Mouse (Mus musculus) stomach, embryonic 15.5 days (tissue): ENCODE measurements around the gene Paxx. TPM values are rescaled to one million over a fixed set of nuclear protein-coding genes. Genes with fewer than 3 reads are reported as not detected.
A peak's percentile ranks its signal among the peaks of the same experiment; 100 is the strongest.

Source experiments
- ATAC-seq: fragments of 200-750 bp; cut with Nextera tagmentation; 2 replicates; pipeline ENCODE4 v1.8.0; 2017; ENCODE audit warnings: low read depth, moderate number of reproducible peaks, moderate TSS enrichment; ENCODE audit not compliant: insufficient read depth, low FRiP score
- H3K27ac ChIP-seq: fragments of 300-500 bp; sonication (generic); 2 replicates; pipeline ENCODE4 v1.5.1; 2015; ENCODE audit warnings: mild to moderate bottlenecking, inconsistent platforms
- H3K27me3 ChIP-seq: fragments of 300-500 bp; sonication (generic); replicated peaks from 2 replicates; pipeline ENCODE4 v1.6.1; 2015; ENCODE audit warnings: inconsistent platforms
- H3K36me3 ChIP-seq: fragments of 300-500 bp; sonication (generic); 2 replicates; pipeline ENCODE4 v1.6.1; 2015; ENCODE audit warnings: inconsistent platforms
- H3K4me1 ChIP-seq: fragments of 300-500 bp; sonication (generic); 2 replicates; pipeline ENCODE4 v1.6.1; 2015; ENCODE audit warnings: inconsistent platforms
- H3K4me2 ChIP-seq: fragments of 300-500 bp; sonication (generic); 2 replicates; pipeline ENCODE4 v1.6.1; 2015; ENCODE audit warnings: mild to moderate bottlenecking, inconsistent platforms
- H3K4me3 ChIP-seq: fragments of 300-500 bp; sonication (generic); replicated peaks from 2 replicates; pipeline ENCODE4 v1.5.1; 2015; ENCODE audit warnings: inconsistent platforms
- H3K9ac ChIP-seq: fragments of 300-500 bp; sonication (generic); 2 replicates; pipeline ENCODE4 v1.6.1; 2015; ENCODE audit warnings: inconsistent platforms
- H3K9me3 ChIP-seq: fragments of 300-500 bp; sonication (generic); 2 replicates; pipeline ENCODE4 v1.6.1; 2016; ENCODE audit warnings: inconsistent platforms
- WGBS: fragments of 180-500 bp; shearing (Covaris S2); methylation state at CpG from one replicate; pipeline ENCODE4 v1.1.7; 2015; 5-methylcytosine and 5-hydroxymethylcytosine counted together
- polyA plus RNA-seq: library from polyadenylated mRNA; unstranded; fragments of >200 nt; fragmentation: Nextera tagmentation; extraction: Ambion mirVana; gene quantifications from 2 replicates; pipeline ENCODE4 v1.2.1, GENCODE M21; 2015

Gene Paxx
- polyA plus RNA-seq, 1 experiment from 2014 or later, result 37.4 TPM

- H3K9ac ChIP-seq, result no peak overlapping the region
- peak overlapping the region; percentile 76 for H3K4me3 ChIP-seq
- H3K27me3 ChIP-seq, result no peaks in the 10 kb centered on the region
- H3K27ac ChIP-seq, result peak overlapping the region; percentile 67
- H3K9me3 ChIP-seq, result no peaks in the 10 kb centered on the region
- ATAC-seq, result no peak
- H3K36me3 ChIP-seq, result no peaks in the 10 kb centered on the region
- H3K4me2 ChIP-seq, result peak overlapping the region; percentile 91
- peaks cover 27% of the 10 kb centered on the region for H3K4me1 ChIP-seq
- WGBS, result 22% methylated on average over 3 of the region's 3 CpGs
Measured at GRCm38 (mm10) chr2:25461407-25461806, 513 bp upstream of the Paxx start.

- Histone ChIP-seq H3K9me3 (no peaks in the 10 kb centered on the region), H3K27me3 (no peaks in the 10 kb centered on the region), H3K36me3 (no peaks in the 10 kb centered on the region), H3K27ac (peak overlapping the region; percentile 94), H3K4me2 (peak overlapping the region; percentile 91), H3K4me3 (peak overlapping the region; percentile 76), H3K9ac (peak overlapping the region; percentile 73), H3K4me1 (peaks cover 27% of the 10 kb centered on the region)
- no peak for ATAC-seq
- 30% methylated on average over 5 of the region's 5 CpGs for WGBS
Measured at GRCm38 (mm10) chr2:25460135-25460534, 759 bp downstream of the Paxx start.

- peak; percentile 37 for ATAC-seq
- H3K36me3 ChIP-seq, result no peaks in the 10 kb centered on the region
- H3K27ac ChIP-seq, result peak overlapping the region; percentile 53
- H3K4me3 ChIP-seq, result no peak overlapping the region
- WGBS, result 56% methylated on average over 5 of the region's 5 CpGs
- peak overlapping the region; percentile 91; the same call in 1 of the 2 replicates for H3K4me2 ChIP-seq
- H3K9me3 ChIP-seq, result no peaks in the 10 kb centered on the region
- peaks cover 27% of the 10 kb centered on the region for H3K4me1 ChIP-seq
- no peaks in the 10 kb centered on the region for H3K27me3 ChIP-seq
- H3K9ac ChIP-seq, result no peak overlapping the region
Measured at GRCm38 (mm10) chr2:25458911-25459310, 2.0 kb downstream of the Paxx start.

- Histone ChIP-seq H3K9ac (no peak overlapping the region), H3K27me3 (no peaks in the 10 kb centered on the region), H3K27ac (peak overlapping the region; percentile 35; the same call in 1 of the 2 replicates), H3K4me2 (peak overlapping the region; percentile 16; the same call in 1 of the 2 replicates), H3K4me3 (0 out of 2 replicates have a peak overlapping the region, but pooled peaks have one; percentile 9), H3K9me3 (no peaks in the 10 kb centered on the region), H3K4me1 (peaks cover 27% of the 10 kb centered on the region), H3K36me3 (no peaks in the 10 kb centered on the region)
- no peak for ATAC-seq
- whole genome bisulfite sequencing, result 87% methylated on average over 9 of the region's 9 CpGs
Measured at GRCm38 (mm10) chr2:25457022-25457896, 3.6 kb downstream of the Paxx start.

GRCm38 (mm10) chr2:25456205-25456953 lies 4.5 kb downstream of the Paxx start, which contains the start of gene Clic3:
Clic3 (plus strand) TSS chr2:25456838.
- no peaks in the 10 kb centered on the region for H3K9me3 ChIP-seq
- H3K27me3 ChIP-seq, result no peaks in the 10 kb centered on the region
- no peak within 1 kb of the TSS for H3K9ac ChIP-seq
- H3K4me2 ChIP-seq, result peak within 1 kb of the TSS; percentile 19; the same call in 1 of the 2 replicates
- 0 out of 2 replicates have a peak within 1 kb of the TSS, but pooled peaks have one; percentile 9 for H3K4me3 ChIP-seq
- peak within 1 kb of the TSS; percentile 35; the same call in 1 of the 2 replicates for H3K27ac ChIP-seq
- 51% methylated on average over 14 of the region's 14 CpGs for WGBS
- no peaks in the 10 kb centered on the region for H3K36me3 ChIP-seq
- peaks cover 25% of the 10 kb centered on the region for H3K4me1 ChIP-seq
- ATAC-seq, result 0 out of 2 replicates have a peak, but pooled peaks have one; percentile 29

- no peak overlapping the region for H3K4me2 ChIP-seq
- H3K27ac ChIP-seq, result no peak overlapping the region
- ATAC-seq, result no peak
- WGBS, result 52% methylated on average over 1 of the region's 1 CpGs
- H3K9me3 ChIP-seq, result no peaks in the 10 kb centered on the region
- H3K36me3 ChIP-seq, result no peaks in the 10 kb centered on the region
- H3K4me3 ChIP-seq, result no peak overlapping the region
- H3K27me3 ChIP-seq, result no peaks in the 10 kb centered on the region
- no peak overlapping the region for H3K9ac ChIP-seq
- H3K4me1 ChIP-seq, result no peaks in the 10 kb centered on the region
Measured at GRCm38 (mm10) chr2:25452951-25453350, 7.9 kb downstream of the Paxx start.

- H3K9ac ChIP-seq, result no peak overlapping the region
- H3K9me3 ChIP-seq, result no peaks in the 10 kb centered on the region
- H3K4me3 ChIP-seq, result no peak overlapping the region
- no peaks in the 10 kb centered on the region for H3K36me3 ChIP-seq
- 81% methylated on average over 8 of the region's 8 CpGs for WGBS
- no peaks in the 10 kb centered on the region for H3K4me1 ChIP-seq
- no peaks in the 10 kb centered on the region for H3K27me3 ChIP-seq
- H3K4me2 ChIP-seq, result no peak overlapping the region
- H3K27ac ChIP-seq, result no peak overlapping the region
- no peak for ATAC-seq
Measured at GRCm38 (mm10) chr2:25450853-25451647, 9.8 kb downstream of the Paxx start.

- Histone ChIP-seq H3K9me3 (no peaks in the 10 kb centered on the region), H3K36me3 (0 out of 2 replicates have a peak, but pooled peaks cover 5% of the 10 kb centered on the region)
- 92% methylated on average over 14 of the region's 14 CpGs for WGBS
Measured at GRCm38 (mm10) chr2:25442682-25443081, 18.2 kb downstream of the Paxx start.

GRCm38 (mm10) chr2:25441067-25441466 lies 19.8 kb downstream of the Paxx start:
- Histone ChIP-seq H3K27ac (no peak overlapping the region), H3K36me3 (0 out of 2 replicates have a peak, but pooled peaks cover 5% of the 10 kb centered on the region), H3K4me1 (no peaks in the 10 kb centered on the region), H3K4me2 (no peak overlapping the region), H3K9ac (no peak overlapping the region), H3K4me3 (no peak overlapping the region), H3K27me3 (no peaks in the 10 kb centered on the region), H3K9me3 (no peaks in the 10 kb centered on the region)
- ATAC-seq, result no peak
- WGBS, result 84% methylated on average over 20 of the region's 20 CpGs

More at GRCm38 (mm10) chr2:25442682-25443081, 18.2 kb downstream of the Paxx start:
- no peak for ATAC-seq
- Histone ChIP-seq H3K27ac (no peak overlapping the region), H3K4me1 (no peaks in the 10 kb centered on the region), H3K4me2 (no peak overlapping the region), H3K27me3 (no peaks in the 10 kb centered on the region), H3K9ac (no peak overlapping the region), H3K4me3 (no peak overlapping the region)

GRCm38 (mm10) chr2:25436286-25436820 lies 24.5 kb downstream of the Paxx start:
- Histone ChIP-seq H3K36me3 (0 out of 2 replicates have a peak, but pooled peaks cover 5% of the 10 kb centered on the region), H3K9ac (no peak overlapping the region), H3K4me3 (no peak overlapping the region), H3K9me3 (no peaks in the 10 kb centered on the region), H3K4me1 (no peaks in the 10 kb centered on the region), H3K27ac (no peak overlapping the region), H3K4me2 (no peak overlapping the region), H3K27me3 (no peaks in the 10 kb centered on the region)
- ATAC-seq, result no peak
- WGBS, result 89% methylated on average over 10 of the region's 10 CpGs

- H3K4me3 ChIP-seq, result no peak overlapping the region
- 86% methylated on average over 8 of the region's 8 CpGs for whole genome bisulfite sequencing
- no peaks in the 10 kb centered on the region for H3K9me3 ChIP-seq
- H3K27me3 ChIP-seq, result no peaks in the 10 kb centered on the region
- no peak for ATAC-seq
- no peak overlapping the region for H3K27ac ChIP-seq
- H3K36me3 ChIP-seq, result 0 out of 2 replicates have a peak, but pooled peaks cover 5% of the 10 kb centered on the region
- H3K4me1 ChIP-seq, result no peaks in the 10 kb centered on the region
- no peak overlapping the region for H3K4me2 ChIP-seq
- H3K9ac ChIP-seq, result no peak overlapping the region
Measured at GRCm38 (mm10) chr2:25434292-25434691, 26.6 kb downstream of the Paxx start.
